Mouse (Mus musculus) olfactory bulb, adult 2 months (tissue): ENCODE data around the gene Gper1.

Experiments used
- CTCF ChIP-seq: fragments of 200-500 bp; IDR thresholded peaks from 2 replicates; pipeline ENCODE4 v1.5.1; 2012; ENCODE audit warnings: low read depth, mild to moderate bottlenecking, low read length, moderate library complexity; ENCODE audit not compliant: insufficient read depth
- POLR2A ChIP-seq: fragments of 200-500 bp; IDR thresholded peaks from 2 replicates; pipeline ENCODE4 v1.6.1; 2012; ENCODE audit warnings: mild to moderate bottlenecking, low read depth, low read length, moderate library complexity; ENCODE audit not compliant: insufficient read depth

DNA sequence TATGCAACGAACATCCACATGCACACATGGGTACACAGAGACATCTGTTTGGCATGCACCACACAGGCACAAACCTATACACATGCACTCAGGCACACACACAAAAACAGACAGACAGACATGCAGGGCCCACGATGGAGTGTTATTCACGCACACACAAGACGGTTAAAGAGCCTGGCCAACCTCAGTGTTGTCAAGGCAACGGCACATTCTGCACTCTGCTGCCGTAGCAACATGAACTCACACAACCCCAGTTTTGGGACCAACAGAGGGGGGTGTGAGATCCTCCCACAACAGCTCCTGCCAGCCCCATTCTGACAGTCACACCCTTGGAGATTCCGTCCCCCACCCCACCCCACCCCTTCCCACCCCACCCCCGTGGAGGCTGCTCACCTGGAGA is 12.0 kb downstream of the Gper1 start:
- TF ChIP-seq CTCF: no peak
- no peak for TF ChIP-seq POLR2A
